Mouse (Mus musculus) embryonic fibroblast, embryonic 13.5 days (primary cell): ENCODE results near the gene Vamp5.

Source experiments
- CTCF ChIP-seq: IDR thresholded peaks from 2 replicates; pipeline ENCODE4 v1.5.1; 2011; ENCODE audit warnings: mild to moderate bottlenecking, control low read depth, low read length, moderate library complexity, borderline replicate concordance; ENCODE audit not compliant: insufficient read depth
- POLR2A ChIP-seq: IDR thresholded peaks from 2 replicates; pipeline ENCODE4 v1.6.1; 2011; ENCODE audit warnings: low read depth, mild to moderate bottlenecking, control low read depth, low read length, moderate library complexity

GRCm38 (mm10) chr6:72410003-72410402, 29.7 kb upstream of the Vamp5 start:
- TF ChIP-seq POLR2A (no peak), CTCF (no peak)
